Mouse (Mus musculus) thymus, adult 2 months (tissue): Measurements from ENCODE around the gene Exoc4. TPM values are rescaled to one million over a fixed set of nuclear protein-coding genes. Genes with fewer than 3 reads are reported as not detected.
A peak's percentile ranks its signal among the peaks of the same experiment; 100 is the strongest.

Experiments used
- DNase-seq: peaks from one replicate; pipeline ENCODE4 v3.0.0; 2021
- H3K27ac ChIP-seq: fragments of 200-500 bp; 2 replicates; pipeline ENCODE4 v1.5.1; 2012; ENCODE audit warnings: low read length, control low read depth; ENCODE audit not compliant: control insufficient read depth, insufficient read depth
- H3K27me3 ChIP-seq: fragments of 200-500 bp; 2 replicates; pipeline ENCODE4 v1.6.1; 2012; ENCODE audit warnings: mild to moderate bottlenecking, low read length, moderate library complexity, mixed read lengths; ENCODE audit not compliant: control insufficient read depth, insufficient read depth
- H3K36me3 ChIP-seq: fragments of 200-500 bp; 2 replicates; pipeline ENCODE4 v1.6.1; 2012; ENCODE audit warnings: mild to moderate bottlenecking, low read length, moderate library complexity; ENCODE audit not compliant: control insufficient read depth, insufficient read depth
- H3K4me1 ChIP-seq: fragments of 200-500 bp; replicated peaks from 2 replicates; pipeline ENCODE4 v1.6.1; 2012; ENCODE audit warnings: low read length; ENCODE audit not compliant: control insufficient read depth, insufficient read depth
- H3K4me3 ChIP-seq: fragments of 200-500 bp; 2 replicates; pipeline ENCODE4 v1.5.1; 2012; ENCODE audit warnings: mild to moderate bottlenecking, low read length, control low read depth, moderate library complexity; ENCODE audit not compliant: control insufficient read depth, insufficient read depth
- CTCF ChIP-seq: fragments of 200-500 bp; IDR thresholded peaks from 2 replicates; pipeline ENCODE4 v1.5.1; 2012; ENCODE audit warnings: mild to moderate bottlenecking, control low read depth, low read length, moderate library complexity, borderline replicate concordance; ENCODE audit not compliant: control insufficient read depth, poor library complexity, insufficient read depth; ENCODE audit errors: extremely low read depth
- POLR2A ChIP-seq: fragments of 200-500 bp; IDR thresholded peaks from 2 replicates; pipeline ENCODE4 v1.6.1; 2012; ENCODE audit warnings: mild to moderate bottlenecking, low read length, control low read depth, moderate library complexity; ENCODE audit not compliant: control insufficient read depth, poor library complexity, insufficient read depth; ENCODE audit errors: extremely low read depth
- WGBS: fragments of 180-500 bp; shearing (Covaris S2); methylation state at CpG from one replicate; pipeline ENCODE4 v1.1.7; 2018; 5-methylcytosine and 5-hydroxymethylcytosine counted together
- polyA plus RNA-seq: library from polyadenylated mRNA; depleted of rRNA; stranded (reverse); fragments of >200 nt; gene quantifications from 2 replicates; pipeline ENCODE4 v1.2.3, GENCODE M21; 2012

The Exoc4 gene
- polyA plus RNA-seq, 1 experiment, result 12.7 TPM

- Histone ChIP-seq H3K27ac (no peak overlapping the region), H3K36me3 (no peaks in the 10 kb centered on the region), H3K4me1 (no peaks in the 10 kb centered on the region), H3K27me3 (no peaks in the 10 kb centered on the region), H3K4me3 (no peak overlapping the region)
- no peak for DNase-seq
- WGBS, result 57% methylated on average over 5 of the region's 5 CpGs
- TF ChIP-seq POLR2A (no peak), CTCF (no peak)
Observed at GRCm38 (mm10) chr6:33755976-33756375, 507.1 kb downstream of the Exoc4 start.

GRCm38 (mm10) chr6:33761557-33761956, 512.7 kb downstream of the Exoc4 start:
- DNase-seq, result no peak
- no peaks in the 10 kb centered on the region for H3K36me3 ChIP-seq
- no peak overlapping the region for H3K4me3 ChIP-seq
- TF ChIP-seq POLR2A (no peak), CTCF (no peak)
- H3K4me1 ChIP-seq, result no peaks in the 10 kb centered on the region
- no peak overlapping the region for H3K27ac ChIP-seq
- no peaks in the 10 kb centered on the region for H3K27me3 ChIP-seq

- TF ChIP-seq POLR2A (no peak), CTCF (no peak)
- WGBS, result 96% methylated on average over 4 of the region's 4 CpGs
- Histone ChIP-seq H3K4me1 (no peaks in the 10 kb centered on the region), H3K36me3 (no peaks in the 10 kb centered on the region), H3K27ac (no peak overlapping the region), H3K4me3 (no peak overlapping the region), H3K27me3 (no peaks in the 10 kb centered on the region)
- DNase-seq, result no peak
Observed at GRCm38 (mm10) chr6:33763245-33763644, 514.4 kb downstream of the Exoc4 start.

GRCm38 (mm10) chr6:33763970-33764369, 515.1 kb downstream of the Exoc4 start:
- no peak for TF ChIP-seq CTCF
- no peak for TF ChIP-seq POLR2A
- no peaks in the 10 kb centered on the region for H3K27me3 ChIP-seq
- H3K27ac ChIP-seq, result no peak overlapping the region
- no peaks in the 10 kb centered on the region for H3K4me1 ChIP-seq
- no peak overlapping the region for H3K4me3 ChIP-seq
- WGBS, result 85% methylated on average over 3 of the region's 3 CpGs
- peak; percentile 17 for DNase-seq
- no peaks in the 10 kb centered on the region for H3K36me3 ChIP-seq

GRCm38 (mm10) chr6:33769251-33769650, 520.4 kb downstream of the Exoc4 start:
- H3K27ac ChIP-seq, result no peak overlapping the region
- H3K36me3 ChIP-seq, result no peaks in the 10 kb centered on the region
- no peaks in the 10 kb centered on the region for H3K4me1 ChIP-seq
- no peaks in the 10 kb centered on the region for H3K27me3 ChIP-seq
- 59% methylated on average over 3 of the region's 3 CpGs for WGBS
- no peak for DNase-seq
- no peak for TF ChIP-seq CTCF
- no peak for TF ChIP-seq POLR2A
- H3K4me3 ChIP-seq, result no peak overlapping the region

- 97% methylated on average over 2 of the region's 2 CpGs for WGBS
- no peaks in the 10 kb centered on the region for H3K4me1 ChIP-seq
- TF ChIP-seq CTCF, result no peak
- no peak for TF ChIP-seq POLR2A
- DNase-seq, result no peak
- no peaks in the 10 kb centered on the region for H3K36me3 ChIP-seq
- H3K27me3 ChIP-seq, result no peaks in the 10 kb centered on the region
- H3K27ac ChIP-seq, result no peak overlapping the region
- H3K4me3 ChIP-seq, result no peak overlapping the region
Observed at GRCm38 (mm10) chr6:33770021-33770420, 521.1 kb downstream of the Exoc4 start.
